Mouse (Mus musculus) liver, embryonic 14.5 days (tissue): ENCODE measurements around the gene Pip4k2c. TPM values are rescaled to one million over a fixed set of nuclear protein-coding genes. Genes with fewer than 3 reads are reported as not detected.
A peak's percentile ranks its signal among the peaks of the same experiment; 100 is the strongest.

ENCODE experiments used
- ATAC-seq: fragments of 200-750 bp; cut with Nextera tagmentation; 2 replicates; pipeline ENCODE4 v1.8.0; 2017; ENCODE audit warnings: moderate number of reproducible peaks, mild to moderate bottlenecking, moderate library complexity; ENCODE audit not compliant: insufficient read depth
- DNase-seq, 3 experiments: peaks; one replicate each; pipeline ENCODE4 v3.0.0-alpha.2; 2012 to 2013; ENCODE audit warnings: low read depth in 3 of 3, low spot score in 3 of 3
- H3K27ac ChIP-seq: fragments of 300-500 bp; sonication (generic); 2 replicates; pipeline ENCODE4 v1.5.1; 2014; ENCODE audit warnings: moderate library complexity, mild to moderate bottlenecking, control low read depth, inconsistent platforms
- H3K27me3 ChIP-seq: fragments of 300-500 bp; sonication (generic); 2 replicates; pipeline ENCODE4 v1.6.1; 2014; ENCODE audit warnings: mild to moderate bottlenecking, low read length, moderate library complexity; ENCODE audit not compliant: control insufficient read depth, insufficient read depth
- H3K36me3 ChIP-seq: fragments of 300-500 bp; sonication (generic); replicated peaks from 2 replicates; pipeline ENCODE4 v1.6.1; 2014; ENCODE audit warnings: low read depth; ENCODE audit not compliant: control insufficient read depth, insufficient read depth
- H3K4me1 ChIP-seq, 2 experiments: fragments of 200-500 bp in 1 of 2; fragments of 300-500 bp in 1 of 2; sonication (generic) in 1 of 2; replicated peaks; 2 replicates each; pipeline ENCODE4 v1.6.1; 2012 to 2014; ENCODE audit warnings: antibody characterized with exemption in 1 of 2, inconsistent platforms in 1 of 2, low read length in 1 of 2; ENCODE audit not compliant: control insufficient read depth in 2 of 2, insufficient read depth in 2 of 2
- H3K4me2 ChIP-seq: fragments of 300-500 bp; sonication (generic); 2 replicates; pipeline ENCODE4 v1.6.1; 2014; ENCODE audit warnings: low read depth, mild to moderate bottlenecking, control low read depth, moderate library complexity
- H3K4me3 ChIP-seq, 2 experiments: fragments of 200-500 bp in 1 of 2; fragments of 300-500 bp in 1 of 2; sonication (generic) in 1 of 2; 2 replicates each; pipeline ENCODE4 v1.5.1; 2012 to 2014; ENCODE audit warnings: low read depth in 2 of 2, low read length in 2 of 2, mild to moderate bottlenecking in 2 of 2, control low read depth in 1 of 2, inconsistent platforms in 1 of 2, moderate library complexity in 1 of 2; ENCODE audit not compliant: insufficient read depth in 1 of 2
- H3K9ac ChIP-seq: fragments of 300-500 bp; sonication (generic); replicated peaks from 2 replicates; pipeline ENCODE4 v1.6.1; 2014; ENCODE audit warnings: mild to moderate bottlenecking, control low read depth, moderate library complexity
- H3K9me3 ChIP-seq: fragments of 300-500 bp; sonication (generic); 2 replicates; pipeline ENCODE4 v1.6.1; 2016; ENCODE audit warnings: low read length, mixed read lengths; ENCODE audit not compliant: control insufficient read depth
- CTCF ChIP-seq: IDR thresholded peaks from 2 replicates; pipeline ENCODE4 v1.5.1; 2016; ENCODE audit warnings: antibody characterized with exemption, low read depth, control low read depth
- EP300 ChIP-seq: IDR thresholded peaks from 2 replicates; pipeline ENCODE4 v1.6.1; 2016; ENCODE audit warnings: antibody characterized with exemption, low read depth
- WGBS: fragments of 180-500 bp; shearing (Covaris S2); extraction: QIAGEN DNeasy Blood & Tissue Kit; methylation state at CpG from one replicate; pipeline ENCODE4 v1.1.7; 2014; ENCODE audit not compliant: insufficient replicate concordance; 5-methylcytosine and 5-hydroxymethylcytosine counted together
- polyA plus RNA-seq, 2 experiments: library from polyadenylated mRNA; depleted of rRNA in 1 of 2; stranded (reverse) in 1 of 2; unstranded in 1 of 2; fragments of >200 nt; fragmentation: Nextera tagmentation in 1 of 2; extraction: Ambion mirVana in 1 of 2; gene quantifications; 2 replicates each; pipeline versions ENCODE4 v1.2.1 to v1.2.3; 2012 to 2014

The Pip4k2c gene
- polyA plus RNA-seq, 2 experiments = 25.7 to 31.2 TPM

- DNase-seq (no peak), ATAC-seq (no peak)
- H3K9ac ChIP-seq = no peak overlapping the region
- H3K4me3 ChIP-seq = no peak overlapping the region
- H3K4me2 ChIP-seq = no peak overlapping the region
- WGBS = 52% methylated on average over 2 of the region's 2 CpGs
- H3K27ac ChIP-seq = no peak overlapping the region
- TF ChIP-seq EP300 (no peak), CTCF (no peak)
- H3K9me3 ChIP-seq = no peaks in the 10 kb centered on the region
- H3K4me1 ChIP-seq = peaks cover 26 to 29% of the 10 kb centered on the region in 2 experiments
- H3K36me3 ChIP-seq = peaks cover 60% of the 10 kb centered on the region
- no peaks in the 10 kb centered on the region for H3K27me3 ChIP-seq
These were observed 12.9 kb downstream of the Pip4k2c start for GRCm38 (mm10) chr10:127198492-127198891.

- no peak overlapping the region for H3K4me3 ChIP-seq
- no peak for ATAC-seq
- WGBS = 78% methylated on average over 11 of the region's 11 CpGs
- H3K36me3 ChIP-seq = peaks cover 53% of the 10 kb centered on the region
- H3K9me3 ChIP-seq = no peaks in the 10 kb centered on the region
- H3K9ac ChIP-seq = no peak overlapping the region
- no peak for DNase-seq
- no peak for TF ChIP-seq EP300
- no peak for TF ChIP-seq CTCF
- H3K27ac ChIP-seq = no peak overlapping the region
- peaks cover 19 to 23% of the 10 kb centered on the region in 2 experiments for H3K4me1 ChIP-seq
- no peak overlapping the region for H3K4me2 ChIP-seq
- H3K27me3 ChIP-seq = no peaks in the 10 kb centered on the region
These were observed 13.8 kb downstream of the Pip4k2c start for GRCm38 (mm10) chr10:127197505-127198110.

- TF ChIP-seq CTCF = no peak
- TF ChIP-seq EP300 = no peak
- Histone ChIP-seq H3K4me2 (no peak overlapping the region), H3K4me3 (no peak overlapping the region), H3K9ac (no peak overlapping the region), H3K4me1 (peaks cover 18 to 19% of the 10 kb centered on the region in 2 experiments), H3K27ac (no peak overlapping the region), H3K9me3 (no peaks in the 10 kb centered on the region), H3K36me3 (peaks cover 48% of the 10 kb centered on the region), H3K27me3 (no peaks in the 10 kb centered on the region)
- no peak for DNase-seq
- ATAC-seq = no peak
- 84% methylated on average over 8 of the region's 8 CpGs for WGBS
These were observed 14.3 kb downstream of the Pip4k2c start for GRCm38 (mm10) chr10:127197104-127197503.

- H3K4me3 ChIP-seq = peak overlapping the region in 1 of 2 experiments; percentile 89; a peak in 2 of 4 replicates
- H3K27ac ChIP-seq = peak overlapping the region; percentile 82
- no peaks in the 10 kb centered on the region for H3K27me3 ChIP-seq
- no peaks in the 10 kb centered on the region for H3K9me3 ChIP-seq
- peak overlapping the region; percentile 94 for H3K4me2 ChIP-seq
- WGBS = 60% methylated on average over 5 of the region's 5 CpGs
- H3K36me3 ChIP-seq = peaks cover 41% of the 10 kb centered on the region
- H3K9ac ChIP-seq = peak overlapping the region; percentile 97
- ATAC-seq (no peak), DNase-seq (no peak)
- peaks cover 22% of the 10 kb centered on the region in 2 experiments for H3K4me1 ChIP-seq
- TF ChIP-seq EP300 = no peak
- TF ChIP-seq CTCF = no peak
These were observed 15.0 kb downstream of the Pip4k2c start for GRCm38 (mm10) chr10:127196392-127196791.

- 1% methylated on average over 32 of the region's 47 CpGs for WGBS
- Histone ChIP-seq H3K9me3 (no peaks in the 10 kb centered on the region), H3K4me3 (peak within 1 kb of the TSS; percentile 58 to 89), H3K27me3 (no peaks in the 10 kb centered on the region), H3K36me3 (peaks cover 34% of the 10 kb centered on the region), H3K9ac (peak within 1 kb of the TSS; percentile 97), H3K4me2 (peak within 1 kb of the TSS; percentile 94), H3K27ac (peak within 1 kb of the TSS; percentile 82), H3K4me1 (peaks cover 30 to 31% of the 10 kb centered on the region in 2 experiments)
- no peak for TF ChIP-seq CTCF
- DNase-seq = no peak
- ATAC-seq = peak; percentile 55
These were observed 15.9 kb downstream of the Pip4k2c start, which contains the start of gene Dtx3 for GRCm38 (mm10) chr10:127195328-127196129. TSS of gene Dtx3 (minus strand) at chr10:127195728.
